In genomic region chr1:166300526-166300925, GRCm38 (mm10) we compare ENCODE assay signal across 23 mouse cellular contexts. TPM values are rescaled to one million over a fixed set of nuclear protein-coding genes. Genes with fewer than 3 reads are reported as not detected.
"Had no signal": no experiment of that assay in that cellular context is flagged by ENCODE, and none has a peak within 500 bp of the region (broad histone marks: within the 10 kb centered on the region; RNA-seq: fewer than 3 reads in every experiment).

No protein-coding gene starts in this region.

- H3K27ac ChIP-seq: heart, embryonic 10.5 days; hindbrain, embryonic 13.5 days; hindbrain, embryonic 15.5 days; hindbrain, postnatal 0 days; kidney, embryonic 15.5 days; kidney, postnatal 0 days; limb, embryonic 13.5 days; limb, embryonic 15.5 days; liver, embryonic 12.5 days; liver, embryonic 14.5 days had no signal

- DNase-seq: gastrocnemius, postnatal 14 days; gastrocnemius, postnatal 36 days; heart, adult 18-20 months; heart, postnatal 14 days; heart, postnatal 36 days; kidney, adult 11 months; kidney, adult 2 months; kidney, adult 9 months; kidney, postnatal 14 days; kidney, postnatal 36 days; left cerebral cortex, postnatal 4 days had no signal

- H3K4me1 ChIP-seq: heart, embryonic 10.5 days; heart, embryonic 12.5 days; limb, embryonic 13.5 days; limb, embryonic 15.5 days; liver, embryonic 12.5 days had no signal

- H3K4me3 ChIP-seq: heart, embryonic 10.5 days; heart, embryonic 12.5 days; hindbrain, embryonic 13.5 days; hindbrain, embryonic 15.5 days; kidney, embryonic 15.5 days; limb, embryonic 13.5 days; limb, embryonic 15.5 days; liver, embryonic 12.5 days had no signal

RNA-seq across cellular contexts. Expression of gene Ildr2, which starts 46.6 kb away (rescaled TPM):
- total RNA-seq: hematopoietic stem cell, adult 5-6 weeks had no signal
